Mouse (Mus musculus) CH12.LX (cell line): Measurements from ENCODE around the gene Npat. TPM values are rescaled to one million over a fixed set of nuclear protein-coding genes. Genes with fewer than 3 reads are reported as not detected.

ENCODE experiments used
- DNase-seq: peaks from one replicate; pipeline ENCODE4 v3.0.0-alpha.2; 2013; ENCODE audit errors: extremely low read depth
- H3K27ac ChIP-seq: 2 replicates; pipeline ENCODE4 v1.5.1; 2012; ENCODE audit warnings: low read depth, mild to moderate bottlenecking, control low read depth, moderate library complexity; ENCODE audit not compliant: insufficient read depth
- H3K27me3 ChIP-seq: replicated peaks from 2 replicates; pipeline ENCODE3; 2012; ENCODE audit warnings: inconsistent platforms
- H3K36me3 ChIP-seq, 2 experiments: replicated peaks in 1 of 2; 2 replicates each; pipeline versions ENCODE3 to v1.6.1; 2012; ENCODE audit warnings: inconsistent platforms in 1 of 2, low read length in 1 of 2, mild to moderate bottlenecking in 1 of 2, mixed read lengths in 1 of 2, moderate library complexity in 1 of 2; ENCODE audit not compliant: control insufficient read depth in 1 of 2, insufficient read depth in 1 of 2
- H3K4me1 ChIP-seq, 2 experiments: 2 replicates each; pipeline ENCODE4 v1.6.1; 2012; ENCODE audit warnings: inconsistent platforms in 1 of 2, moderate library complexity in 1 of 2; ENCODE audit not compliant: insufficient read depth in 2 of 2, control insufficient read depth in 1 of 2
- H3K4me2 ChIP-seq: 2 replicates; pipeline ENCODE4 v1.6.1; 2012; ENCODE audit warnings: low read depth, mild to moderate bottlenecking, control low read depth; ENCODE audit not compliant: poor library complexity, insufficient read depth, severe bottlenecking
- H3K4me3 ChIP-seq, 3 experiments: fragments of 150-350 bp in 1 of 3; sonication (generic) in 1 of 3; replicated peaks in 1 of 3; 2 replicates each; pipeline versions ENCODE3 to v1.5.1; 2011 to 2012; ENCODE audit warnings: low read depth in 2 of 3, low read length in 2 of 3, mild to moderate bottlenecking in 2 of 3, moderate library complexity in 2 of 3, control low read depth in 1 of 3, improper control_type of control experiment in 1 of 3, inconsistent platforms in 1 of 3, mixed read lengths in 1 of 3; ENCODE audit not compliant: poor library complexity in 1 of 3
- H3K79me2 ChIP-seq: replicated peaks from 2 replicates; pipeline ENCODE4 v1.6.1; 2012; ENCODE audit warnings: mild to moderate bottlenecking, moderate library complexity; ENCODE audit not compliant: control insufficient read depth, poor library complexity, insufficient read depth, severe bottlenecking; ENCODE audit errors: extremely low read depth
- H3K9ac ChIP-seq: 2 replicates; pipeline ENCODE4 v1.6.1; 2012; ENCODE audit warnings: low read depth, mild to moderate bottlenecking, control low read depth, moderate library complexity; ENCODE audit not compliant: insufficient read depth
- H3K9me3 ChIP-seq: replicated peaks from 2 replicates; pipeline ENCODE3; 2012; ENCODE audit warnings: low read length, inconsistent platforms, mixed read lengths
- BHLHE40 ChIP-seq: IDR thresholded peaks from 2 replicates; pipeline ENCODE4 v1.6.1; 2011; ENCODE audit warnings: mild to moderate bottlenecking, low read depth, low read length, improper control_type of control experiment
- CHD1 ChIP-seq: IDR thresholded peaks from 2 replicates; pipeline ENCODE4 v1.6.1; 2012; ENCODE audit warnings: low read depth, low read length, improper control_type of control experiment, inconsistent platforms
- CHD2 ChIP-seq: IDR thresholded peaks from 2 replicates; pipeline ENCODE4 v1.6.1; 2011; ENCODE audit warnings: low read length, improper control_type of control experiment
- CTCF ChIP-seq, 2 experiments: IDR thresholded peaks in 1 of 2; conservative IDR thresholded peaks in 1 of 2; 2 replicates each; pipeline ENCODE4 v1.5.1; 2011 to 2012; ENCODE audit warnings: low read depth in 2 of 2, low read length in 2 of 2, improper control_type of control experiment in 1 of 2, inconsistent platforms in 1 of 2, mild to moderate bottlenecking in 1 of 2, moderate library complexity in 1 of 2
- E2F4 ChIP-seq: IDR thresholded peaks from 2 replicates; pipeline ENCODE4 v1.6.1; 2011; ENCODE audit warnings: low read depth, low read length, improper control_type of control experiment; ENCODE audit not compliant: insufficient replicate concordance
- ELF1 ChIP-seq: IDR thresholded peaks from 2 replicates; pipeline ENCODE4 v1.6.1; 2014; ENCODE audit warnings: low read depth, mild to moderate bottlenecking, inconsistent platforms, low read length, improper control_type of control experiment
- EP300 ChIP-seq: IDR thresholded peaks from 2 replicates; pipeline ENCODE4 v1.6.1; 2011; ENCODE audit warnings: low read length, improper control_type of control experiment
- ETS1 ChIP-seq: conservative IDR thresholded peaks from 2 replicates; pipeline ENCODE4 v1.6.1; 2012; ENCODE audit warnings: low read depth, mild to moderate bottlenecking, inconsistent platforms, low read length, improper control_type of control experiment, moderate library complexity
- GABPA ChIP-seq: IDR thresholded peaks from 2 replicates; pipeline ENCODE4 v1.6.1; 2012; ENCODE audit warnings: low read depth, low read length, improper control_type of control experiment, inconsistent platforms; ENCODE audit not compliant: insufficient replicate concordance
- HCFC1 ChIP-seq: IDR thresholded peaks from 2 replicates; pipeline ENCODE4 v1.6.1; 2012; ENCODE audit warnings: low read depth, mild to moderate bottlenecking, inconsistent platforms, low read length, improper control_type of control experiment
- IRF4 ChIP-seq: IDR thresholded peaks from 2 replicates; pipeline ENCODE4 v1.6.1; 2014; ENCODE audit warnings: low read depth, mild to moderate bottlenecking, inconsistent platforms, low read length, improper control_type of control experiment
- JUN ChIP-seq: IDR thresholded peaks from 2 replicates; pipeline ENCODE4 v1.6.1; 2011; ENCODE audit warnings: low read depth, mild to moderate bottlenecking, low read length, improper control_type of control experiment, moderate library complexity; ENCODE audit not compliant: insufficient read depth
- JUND ChIP-seq: conservative IDR thresholded peaks from 2 replicates; pipeline ENCODE4 v1.6.1; 2011; ENCODE audit warnings: low read depth, low read length, improper control_type of control experiment
- KAT2A ChIP-seq: IDR thresholded peaks from 2 replicates; pipeline ENCODE4 v1.6.1; 2012; ENCODE audit warnings: low read length, improper control_type of control experiment, inconsistent platforms; ENCODE audit not compliant: insufficient replicate concordance
- MAFK ChIP-seq: IDR thresholded peaks from 2 replicates; pipeline ENCODE4 v1.6.1; 2011; ENCODE audit warnings: low read length, improper control_type of control experiment; ENCODE audit not compliant: insufficient replicate concordance
- MAX ChIP-seq: IDR thresholded peaks from 2 replicates; pipeline ENCODE4 v1.6.1; 2011; ENCODE audit warnings: low read length, improper control_type of control experiment
- MAZ ChIP-seq: IDR thresholded peaks from 2 replicates; pipeline ENCODE4 v1.6.1; 2012; ENCODE audit warnings: low read depth, mild to moderate bottlenecking, inconsistent platforms, low read length, improper control_type of control experiment, moderate library complexity
- MEF2A ChIP-seq: IDR thresholded peaks from 2 replicates; pipeline ENCODE4 v1.6.1; 2014; ENCODE audit warnings: low read depth, mild to moderate bottlenecking, inconsistent platforms, low read length, improper control_type of control experiment, borderline replicate concordance
- MXI1 ChIP-seq: IDR thresholded peaks from 2 replicates; pipeline ENCODE4 v1.6.1; 2011; ENCODE audit warnings: mild to moderate bottlenecking, low read depth, low read length, improper control_type of control experiment
- MYC ChIP-seq: IDR thresholded peaks from 2 replicates; pipeline ENCODE4 v1.6.1; 2011; ENCODE audit warnings: low read depth, mild to moderate bottlenecking, improper control_type of control experiment, low read length
- NELFE ChIP-seq: IDR thresholded peaks from 2 replicates; pipeline ENCODE4 v1.6.1; 2011; ENCODE audit warnings: low read depth, low read length, improper control_type of control experiment
- NRF1 ChIP-seq: IDR thresholded peaks from 2 replicates; pipeline ENCODE4 v1.6.1; 2014; ENCODE audit warnings: low read depth, mild to moderate bottlenecking, inconsistent platforms, low read length, improper control_type of control experiment, moderate library complexity
- PAX5 ChIP-seq: IDR thresholded peaks from 2 replicates; pipeline ENCODE4 v1.6.1; 2012; ENCODE audit warnings: low read length, inconsistent platforms, mixed read lengths
- POLR2A ChIP-seq: IDR thresholded peaks from 2 replicates; pipeline ENCODE4 v1.6.1; 2011; ENCODE audit warnings: low read depth, mild to moderate bottlenecking, improper control_type of control experiment, low read length
- POLR2AphosphoS2 ChIP-seq: IDR thresholded peaks from 2 replicates; pipeline ENCODE4 v1.6.1; 2011; ENCODE audit warnings: low read depth, low read length, improper control_type of control experiment
- RAD21 ChIP-seq: IDR thresholded peaks from 2 replicates; pipeline ENCODE4 v1.6.1; 2011; ENCODE audit warnings: low read depth, mild to moderate bottlenecking, low read length, improper control_type of control experiment, moderate library complexity
- RCOR1 ChIP-seq: conservative IDR thresholded peaks from 2 replicates; pipeline ENCODE4 v1.6.1; 2012; ENCODE audit warnings: low read depth, mild to moderate bottlenecking, inconsistent platforms, low read length, improper control_type of control experiment
- SIN3A ChIP-seq: IDR thresholded peaks from 2 replicates; pipeline ENCODE4 v1.6.1; 2012; ENCODE audit warnings: low read length, improper control_type of control experiment, inconsistent platforms
- SMC3 ChIP-seq: IDR thresholded peaks from 2 replicates; pipeline ENCODE4 v1.6.1; 2011; ENCODE audit warnings: low read depth, low read length, improper control_type of control experiment
- TBP ChIP-seq: conservative IDR thresholded peaks from 2 replicates; pipeline ENCODE4 v1.6.1; 2011; ENCODE audit warnings: low read depth, low read length, improper control_type of control experiment
- TCF12 ChIP-seq: IDR thresholded peaks from 2 replicates; pipeline ENCODE4 v1.6.1; 2014; ENCODE audit warnings: low read depth, mild to moderate bottlenecking, inconsistent platforms, low read length, improper control_type of control experiment
- UBTF ChIP-seq: IDR thresholded peaks from 2 replicates; pipeline ENCODE4 v1.6.1; 2012; ENCODE audit warnings: low read depth, mild to moderate bottlenecking, inconsistent platforms, low read length, improper control_type of control experiment, moderate library complexity
- USF1 ChIP-seq: IDR thresholded peaks from 2 replicates; pipeline ENCODE4 v1.6.1; 2014; ENCODE audit warnings: low read depth, mild to moderate bottlenecking, inconsistent platforms, low read length, improper control_type of control experiment
- USF2 ChIP-seq: conservative IDR thresholded peaks from 2 replicates; pipeline ENCODE4 v1.6.1; 2011; ENCODE audit warnings: low read depth, low read length, improper control_type of control experiment
- ZC3H11A ChIP-seq: IDR thresholded peaks from 2 replicates; pipeline ENCODE4 v1.6.1; 2012; ENCODE audit warnings: low read depth, mild to moderate bottlenecking, inconsistent platforms, low read length, improper control_type of control experiment
- ZKSCAN1 ChIP-seq: IDR thresholded peaks from 2 replicates; pipeline ENCODE4 v1.6.1; 2012; ENCODE audit warnings: low read depth, inconsistent platforms, low read length, improper control_type of control experiment, borderline replicate concordance
- ZMIZ1 ChIP-seq: IDR thresholded peaks from 2 replicates; pipeline ENCODE4 v1.6.1; 2012; ENCODE audit warnings: low read depth, mild to moderate bottlenecking, inconsistent platforms, low read length, improper control_type of control experiment
- ZNF384 ChIP-seq: IDR thresholded peaks from 2 replicates; pipeline ENCODE4 v1.6.1; 2012; ENCODE audit warnings: low read depth, low read length, improper control_type of control experiment, inconsistent platforms
- dilution Hi-C: fragments of 300-500 bp; cut with MboI; formaldehyde crosslinking; loops from 2 replicates; pipeline ENCODE4 v1.14.3; 2020; ENCODE audit warnings: low sequenced_read_pairs; ENCODE audit not compliant: extremely low pct_unique_long_range_greater_than_20kb, extremely low pct_ligation_motif_present
- in situ Hi-C: fragments of 300-500 bp; cut with MboI; formaldehyde crosslinking; loops from 3 replicates; pipeline ENCODE4 v1.14.3; 2019; ENCODE audit warnings: low sequenced_read_pairs, low pct_ligation_motif_present, low pct_unique_long_range_greater_than_20kb, mixed read lengths
- polyA plus RNA-seq: library from polyadenylated mRNA; unstranded; fragments of >175 nt; gene quantifications from 2 replicates; pipeline ENCODE4 v1.2.1, GENCODE M21; 2012; ENCODE audit warnings: low read depth; ENCODE audit not compliant: insufficient read length
- total RNA-seq, 2 experiments: library from RNA; depleted of rRNA; stranded (reverse); fragments of 300-350 nt in 1 of 2; fragments of >200 nt in 1 of 2; gene quantifications; 2 replicates each; pipeline ENCODE4 v1.2.3; 2012 to 2014

The Npat gene
- total and polyA plus RNA-seq, 3 experiments: 12.6 to 21.5 (median 21.2) TPM

DNA sequence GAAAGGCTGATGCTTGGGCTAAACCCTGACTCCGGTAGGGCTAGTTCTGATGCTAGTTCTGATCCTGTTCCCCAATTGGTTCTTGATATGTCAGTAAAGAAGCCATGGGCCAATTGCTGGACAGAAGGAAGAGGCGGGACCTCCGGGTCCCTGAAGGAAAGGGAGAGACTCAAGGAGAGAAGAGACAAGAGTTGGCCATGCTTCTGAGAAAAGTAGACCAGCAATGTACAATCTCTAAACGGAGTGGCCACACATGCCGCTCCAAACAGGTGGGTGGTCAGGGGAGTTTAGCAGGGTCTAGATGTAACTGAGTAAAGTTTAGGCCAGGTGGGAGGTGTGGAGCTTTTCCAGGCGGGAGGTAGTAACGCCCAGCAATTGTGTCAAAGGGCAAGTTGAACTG, 28.8 kb upstream of the Npat start:
- no peaks in the 10 kb centered on the region for H3K27me3 ChIP-seq
- peaks cover 20 to 50% of the 10 kb centered on the region in 2 experiments for H3K36me3 ChIP-seq
- peak overlapping the region; percentile 47; the same call in 1 of the 2 replicates for H3K27ac ChIP-seq
- TF ChIP-seq ZC3H11A: no peak
- TF ChIP-seq RCOR1: no peak
- no peak for TF ChIP-seq MAZ
- peak; percentile 92 for TF ChIP-seq POLR2A
- TF ChIP-seq ETS1: no peak
- no peak for TF ChIP-seq UBTF
- no peak for TF ChIP-seq CTCF (conservative IDR thresholded peaks at IDR 0.05 in 1 of 2, IDR thresholded peaks at IDR 0.05 in 1 of 2; ENCODE audit: low read depth in 2 of 2, low read length in 2 of 2)
- no peak for TF ChIP-seq GABPA
- peak; percentile 57 for TF ChIP-seq ELF1
- no peak for TF ChIP-seq ZNF384
- TF ChIP-seq IRF4: no peak
- TF ChIP-seq BHLHE40: no peak
- TF ChIP-seq E2F4: no peak
- TF ChIP-seq USF2: no peak
- TF ChIP-seq NELFE: peak; percentile 68
- TF ChIP-seq CHD1: no peak
- no peak for TF ChIP-seq NRF1
- TF ChIP-seq EP300: no peak
- TF ChIP-seq ZMIZ1: no peak; the same call in 1 of the 2 replicates
- peak; percentile 61; the same call in 1 of the 2 replicates for TF ChIP-seq SIN3A
- TF ChIP-seq RAD21: no peak
- TF ChIP-seq JUN: no peak
- peak; percentile 61 for TF ChIP-seq HCFC1
- no peak for TF ChIP-seq ZKSCAN1
- TF ChIP-seq JUND: no peak
- TF ChIP-seq PAX5: no peak
- TF ChIP-seq MEF2A: no peak
- no peak for TF ChIP-seq CHD2
- TF ChIP-seq USF1: no peak
- peak; percentile 48 for TF ChIP-seq MXI1
- peak; percentile 52; the same call in 1 of the 2 replicates for TF ChIP-seq TCF12
- TF ChIP-seq MAFK: no peak
- TF ChIP-seq KAT2A: no peak
- TF ChIP-seq MAX: no peak
- peak; percentile 52; the same call in 1 of the 2 replicates for TF ChIP-seq MYC
- no peak for TF ChIP-seq SMC3
- peak; percentile 69; the same call in 1 of the 2 replicates for TF ChIP-seq POLR2AphosphoS2
- TF ChIP-seq TBP: peak; percentile 91
- no peaks in the 10 kb centered on the region for H3K9me3 ChIP-seq
- peaks cover 5% of the 10 kb centered on the region for H3K79me2 ChIP-seq
- H3K4me2 ChIP-seq: peak overlapping the region; percentile 87
- peaks cover 0 to 24% of the 10 kb centered on the region in 2 experiments; a peak in 2 of 4 replicates for H3K4me1 ChIP-seq
- peak; percentile 90 for DNase-seq
- dilution Hi-C loops: no loop called here
- in situ Hi-C loops: no loop called here
- H3K4me3 ChIP-seq: peak overlapping the region; percentile 60 to 98 (median 69)
- H3K9ac ChIP-seq: peak overlapping the region; percentile 92
